Comparison of ENCODE assay signal across 14 mouse cellular contexts in genomic region chr5:88918538-88918937, GRCm38 (mm10). TPM values are rescaled to one million over a fixed set of nuclear protein-coding genes. Genes with fewer than 3 reads are reported as not detected.
"Had no signal": no experiment of that assay in that cellular context is flagged by ENCODE, and none has a peak within 500 bp of the region (broad histone marks: within the 10 kb centered on the region; RNA-seq: fewer than 3 reads in every experiment).

No protein-coding gene starts in this region.

- ATAC-seq: midbrain, embryonic 16.5 days had no signal

- DNase-seq: kidney, adult 18-20 months; kidney, postnatal 36 days; layer of hippocampus, adult 9-11 months; layer of hippocampus, postnatal 36 days; lung, adult 2 months; lung, postnatal 14 days; right cerebral cortex, postnatal 14 days; thymus, postnatal 14 days had no signal

- H3K9me3 ChIP-seq: limb, embryonic 15.5 days; midbrain, embryonic 12.5 days; neural tube, embryonic 13.5 days had no signal

- H3K4me2 ChIP-seq: limb, embryonic 15.5 days; midbrain, embryonic 12.5 days; neural tube, embryonic 13.5 days had no signal

- H3K27me3 ChIP-seq: limb, embryonic 15.5 days; midbrain, embryonic 12.5 days; neural tube, embryonic 13.5 days had no signal

- H3K9ac ChIP-seq: limb, embryonic 15.5 days; liver, embryonic 14.5 days; midbrain, embryonic 12.5 days; neural tube, embryonic 13.5 days had no signal

- H3K36me3 ChIP-seq: limb, embryonic 15.5 days; midbrain, embryonic 12.5 days; neural tube, embryonic 13.5 days had no signal

- H3K27ac ChIP-seq: limb, embryonic 15.5 days; liver, embryonic 14.5 days; midbrain, embryonic 12.5 days; neural tube, embryonic 13.5 days had no signal

- H3K4me3 ChIP-seq: limb, embryonic 15.5 days; midbrain, embryonic 12.5 days; neural tube, embryonic 13.5 days had no signal

- H3K4me1 ChIP-seq: midbrain, embryonic 12.5 days; neural tube, embryonic 13.5 days had no signal

RNA-seq across cellular contexts. Expression of gene Slc4a4, which starts 31.9 kb away (rescaled TPM):
- total RNA-seq: megakaryocyte-erythroid progenitor cell, adult 5-6 weeks had no signal
